Mouse (Mus musculus) heart, postnatal 0 days (tissue): ENCODE data around the gene Lgals9.

Experiments
- CTCF ChIP-seq: IDR thresholded peaks from 2 replicates; pipeline ENCODE4 v1.5.1; 2016; ENCODE audit warnings: antibody characterized with exemption, control low read depth, low read depth
- EP300 ChIP-seq: IDR thresholded peaks from 2 replicates; pipeline ENCODE4 v1.6.1; 2016; ENCODE audit warnings: antibody characterized with exemption, low read depth

- TF ChIP-seq CTCF: no peak
- TF ChIP-seq EP300: no peak
Observed at GRCm38 (mm10) chr11:79013056-79013455, 28.3 kb upstream of the Lgals9 start.
